Mouse (Mus musculus): Measurements from ENCODE around the gene Tex14. TPM values are rescaled to one million over a fixed set of nuclear protein-coding genes. Genes with fewer than 3 reads are reported as not detected.

Gene Tex14
- polyA plus RNA-seq, 1 experiment = 0.48 TPM

DNA sequence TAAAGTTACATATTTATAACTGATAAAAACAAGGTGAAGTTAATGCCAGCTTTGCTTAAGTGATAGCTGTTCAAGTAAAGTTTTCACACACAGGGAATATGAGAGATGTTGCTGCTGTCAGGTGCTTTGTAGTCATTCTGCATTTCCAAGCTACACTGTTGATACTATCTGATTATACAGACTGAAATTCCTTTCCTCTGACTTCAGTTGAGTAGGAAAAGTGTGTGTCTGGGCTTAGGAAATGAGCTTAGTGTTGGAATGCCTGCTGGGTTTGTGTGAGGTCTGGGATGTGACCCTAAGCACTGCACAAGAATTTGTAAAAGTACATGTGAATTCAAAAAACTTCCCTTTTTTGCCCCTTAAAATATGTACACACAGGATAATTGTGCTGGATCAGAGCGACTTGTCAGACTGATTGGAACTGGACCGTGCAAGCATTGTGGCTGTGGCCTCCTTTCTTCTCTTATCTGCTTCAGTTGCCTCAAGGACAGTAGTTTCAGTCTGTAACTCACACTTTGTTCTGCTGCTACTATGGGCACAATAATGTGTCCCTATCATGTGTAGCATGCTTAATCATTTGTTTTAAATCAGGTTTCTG lies 150.3 kb downstream of the Tex14 start:
- TF ChIP-seq POLR2A (IDR thresholded peaks at IDR 0.05; ENCODE audit: extremely low read depth, insufficient read depth, low read length) (no peak), CTCF (IDR thresholded peaks at IDR 0.05; ENCODE audit: extremely low read depth, insufficient read depth, low read length) (no peak)
- H3K27ac ChIP-seq (ENCODE audit: insufficient read depth, low read length) = no peak overlapping the region
- H3K4me3 ChIP-seq (ENCODE audit: insufficient read depth, low read length) = no peak overlapping the region
- H3K4me1 ChIP-seq (ENCODE audit: control insufficient read depth, insufficient read depth, low read length) = peaks cover 4% of the 10 kb centered on the region

DNA sequence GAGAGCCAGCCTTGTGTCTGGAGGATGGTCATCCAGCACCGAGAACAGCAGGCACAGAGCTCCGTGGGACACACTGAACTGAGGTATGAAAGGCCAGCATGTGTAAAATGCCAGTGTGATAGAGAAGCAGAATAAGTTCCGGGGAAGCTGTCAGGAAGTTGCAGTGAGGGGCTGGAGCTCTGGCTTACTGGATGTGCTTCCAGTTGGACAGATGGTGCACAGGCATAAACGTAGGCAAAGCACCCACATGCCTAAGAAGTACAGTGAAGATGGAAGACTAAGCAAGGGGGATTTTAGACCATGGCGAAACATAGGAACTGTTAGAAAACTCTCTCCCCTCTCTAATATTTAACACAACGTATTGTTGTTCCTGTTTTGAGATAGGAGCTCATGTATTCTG lies 156.3 kb downstream of the Tex14 start:
- Histone ChIP-seq H3K4me3 (ENCODE audit: insufficient read depth, low read length) (no peak overlapping the region), H3K4me1 (ENCODE audit: control insufficient read depth, insufficient read depth, low read length) (no peaks in the 10 kb centered on the region), H3K27ac (ENCODE audit: insufficient read depth, low read length) (no peak overlapping the region)
- no peak for TF ChIP-seq CTCF (IDR thresholded peaks at IDR 0.05; ENCODE audit: extremely low read depth, insufficient read depth, low read length)
- TF ChIP-seq POLR2A (IDR thresholded peaks at IDR 0.05; ENCODE audit: extremely low read depth, insufficient read depth, low read length) = no peak

DNA sequence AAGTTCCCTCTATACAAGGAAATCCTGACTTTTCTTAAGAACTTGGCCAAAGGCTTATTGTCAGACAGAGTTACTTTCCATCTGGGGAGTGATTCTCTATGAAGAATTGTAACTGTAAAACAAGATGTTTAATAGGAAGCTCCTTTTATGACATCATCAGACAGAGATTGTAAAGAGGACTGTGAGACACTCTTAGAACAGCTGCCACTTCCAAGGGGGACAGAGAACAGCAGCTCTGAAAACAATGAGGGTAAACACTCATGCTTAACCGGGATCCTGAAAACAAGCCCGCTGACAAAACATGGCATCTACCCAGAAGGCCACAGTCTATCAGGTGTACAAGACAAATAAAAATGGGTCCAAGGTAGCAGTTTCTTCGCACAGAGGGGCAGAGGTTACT lies 161.6 kb downstream of the Tex14 start, which contains the start of gene Gm11492:
Gm11492 (plus strand) TSS at position 153 of the 400 bp plus-strand sequence.
- Histone ChIP-seq H3K4me1 (ENCODE audit: control insufficient read depth, insufficient read depth, low read length) (peaks cover 3% of the 10 kb centered on the region; the same call in 1 of the 2 replicates), H3K27ac (ENCODE audit: insufficient read depth, low read length) (no peak within 1 kb of the TSS), H3K4me3 (ENCODE audit: insufficient read depth, low read length) (no peak within 1 kb of the TSS)
- TF ChIP-seq POLR2A (IDR thresholded peaks at IDR 0.05; ENCODE audit: extremely low read depth, insufficient read depth, low read length) (no peak), CTCF (IDR thresholded peaks at IDR 0.05; ENCODE audit: extremely low read depth, insufficient read depth, low read length) (no peak)

GRCm38 (mm10) chr11:87568255-87568953 lies 163.5 kb downstream of the Tex14 start, which contains the start of gene Sept4:
TSS of gene Sept4 (plus strand) at chr11:87568903.
- no peak for TF ChIP-seq CTCF (IDR thresholded peaks at IDR 0.05; ENCODE audit: extremely low read depth, insufficient read depth, low read length)
- no peak for TF ChIP-seq POLR2A (IDR thresholded peaks at IDR 0.05; ENCODE audit: extremely low read depth, insufficient read depth, low read length)
- Histone ChIP-seq H3K4me1 (ENCODE audit: control insufficient read depth, insufficient read depth, low read length) (peaks cover 4% of the 10 kb centered on the region; the same call in 1 of the 2 replicates), H3K4me3 (ENCODE audit: insufficient read depth, low read length) (peak within 1 kb of the TSS; percentile 14; the same call in 1 of the 2 replicates), H3K27ac (ENCODE audit: insufficient read depth, low read length) (no peak within 1 kb of the TSS)

- H3K4me1 ChIP-seq (ENCODE audit: control insufficient read depth, insufficient read depth, low read length) = peaks cover 4% of the 10 kb centered on the region; the same call in 1 of the 2 replicates
- no peak overlapping the region for H3K27ac ChIP-seq (ENCODE audit: insufficient read depth, low read length)
- H3K4me3 ChIP-seq (ENCODE audit: insufficient read depth, low read length) = no peak overlapping the region
- TF ChIP-seq POLR2A (IDR thresholded peaks at IDR 0.05; ENCODE audit: extremely low read depth, insufficient read depth, low read length) = no peak
Observed at GRCm38 (mm10) chr11:87570743-87571142, 165.9 kb downstream of the Tex14 start.

DNA sequence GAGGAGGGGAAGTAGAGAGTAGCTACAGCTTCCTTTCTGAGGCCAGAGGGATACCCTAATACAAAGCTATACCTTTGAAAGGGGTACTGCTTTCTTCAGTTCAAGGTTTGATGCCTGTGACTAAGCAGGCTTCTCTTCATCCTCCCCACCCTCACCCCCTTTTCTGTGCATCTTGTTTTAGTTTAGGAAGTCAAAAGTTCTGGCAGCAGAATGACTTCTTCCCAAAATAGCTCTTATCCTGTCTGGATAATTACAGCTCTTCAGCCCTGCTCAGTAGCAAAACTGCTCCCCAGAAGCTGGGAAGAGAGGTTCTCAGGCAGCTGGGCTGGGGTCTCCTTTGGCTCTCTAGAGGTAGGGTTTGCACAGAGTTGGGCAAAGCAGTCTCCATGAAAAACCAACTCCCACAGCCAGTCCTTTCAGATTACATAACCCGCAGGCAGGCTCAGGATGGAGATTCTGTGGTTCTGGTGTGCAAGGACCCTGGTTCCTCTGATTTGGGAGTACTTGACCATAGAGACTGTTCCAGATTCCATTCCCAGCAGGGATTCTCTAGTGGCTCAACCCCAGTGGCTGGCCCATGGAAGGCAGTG lies 166.6 kb downstream of the Tex14 start:
- Histone ChIP-seq H3K4me3 (ENCODE audit: insufficient read depth, low read length) (no peak overlapping the region), H3K27ac (ENCODE audit: insufficient read depth, low read length) (0 out of 2 replicates have a peak overlapping the region, but pooled peaks have one; percentile 17), H3K4me1 (ENCODE audit: control insufficient read depth, insufficient read depth, low read length) (peaks cover 4% of the 10 kb centered on the region; the same call in 1 of the 2 replicates)
- TF ChIP-seq POLR2A (IDR thresholded peaks at IDR 0.05; ENCODE audit: extremely low read depth, insufficient read depth, low read length) (no peak), CTCF (IDR thresholded peaks at IDR 0.05; ENCODE audit: extremely low read depth, insufficient read depth, low read length) (no peak)

DNA sequence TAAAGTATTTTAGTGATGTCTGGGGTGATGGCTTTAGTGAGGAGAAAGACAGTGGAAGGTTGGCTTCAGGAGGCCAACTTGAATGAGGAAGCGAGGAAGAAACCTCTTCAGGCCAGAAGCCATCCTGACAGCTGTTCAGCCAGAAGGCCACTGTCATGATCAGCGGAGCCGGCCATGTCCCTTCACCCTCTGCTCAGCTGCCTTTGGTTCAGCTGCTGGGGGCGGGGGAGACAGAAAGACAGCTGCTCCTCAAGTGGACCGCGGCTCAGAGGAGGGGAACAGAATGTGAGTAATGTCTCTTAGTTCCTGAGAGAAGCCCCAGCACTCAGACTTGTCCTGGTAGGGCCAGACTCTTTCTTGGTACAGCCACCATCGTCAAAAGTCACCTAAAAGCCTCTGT lies 168.9 kb downstream of the Tex14 start:
- no peak overlapping the region for H3K27ac ChIP-seq (ENCODE audit: insufficient read depth, low read length)
- peaks cover 8% of the 10 kb centered on the region for H3K4me1 ChIP-seq (ENCODE audit: control insufficient read depth, insufficient read depth, low read length)
- no peak overlapping the region for H3K4me3 ChIP-seq (ENCODE audit: insufficient read depth, low read length)
- no peak for TF ChIP-seq POLR2A (IDR thresholded peaks at IDR 0.05; ENCODE audit: extremely low read depth, insufficient read depth, low read length)
- no peak for TF ChIP-seq CTCF (IDR thresholded peaks at IDR 0.05; ENCODE audit: extremely low read depth, insufficient read depth, low read length)

DNA sequence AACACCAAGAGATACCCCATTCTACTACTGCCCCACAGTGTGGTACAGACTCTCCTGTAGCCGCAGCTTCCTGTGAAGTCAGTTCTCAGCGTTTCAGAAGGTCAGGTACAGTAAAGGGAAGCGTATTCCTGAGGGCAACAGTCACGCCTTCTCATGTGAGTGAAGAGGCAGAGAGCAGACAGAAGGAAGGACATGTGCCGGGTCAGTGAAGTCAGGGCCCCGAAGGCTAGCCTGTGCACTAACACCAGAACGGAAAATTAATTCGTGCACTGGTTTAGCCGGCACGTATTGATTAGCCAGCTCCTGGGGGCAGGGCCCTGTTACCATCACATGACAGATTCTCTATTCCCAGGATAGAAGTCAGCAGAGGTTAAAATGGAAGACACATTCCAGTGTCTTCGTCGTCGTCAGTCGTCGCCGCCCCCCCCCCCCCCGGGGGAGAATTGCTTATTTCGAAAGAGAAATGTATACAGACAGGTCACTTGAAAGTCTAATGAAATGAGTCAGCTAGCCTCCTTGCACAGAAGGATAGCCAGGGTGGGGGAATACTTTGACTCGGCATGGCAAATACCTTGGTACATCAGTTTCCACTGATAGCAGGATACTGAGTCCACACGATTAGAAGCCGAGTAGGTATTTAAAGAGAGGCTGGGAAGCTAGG lies 169.8 kb downstream of the Tex14 start:
- TF ChIP-seq POLR2A (IDR thresholded peaks at IDR 0.05; ENCODE audit: extremely low read depth, insufficient read depth, low read length) (no peak), CTCF (IDR thresholded peaks at IDR 0.05; ENCODE audit: extremely low read depth, insufficient read depth, low read length) (no peak)
- peaks cover 8% of the 10 kb centered on the region for H3K4me1 ChIP-seq (ENCODE audit: control insufficient read depth, insufficient read depth, low read length)
- no peak overlapping the region for H3K27ac ChIP-seq (ENCODE audit: insufficient read depth, low read length)
- H3K4me3 ChIP-seq (ENCODE audit: insufficient read depth, low read length) = no peak overlapping the region

DNA sequence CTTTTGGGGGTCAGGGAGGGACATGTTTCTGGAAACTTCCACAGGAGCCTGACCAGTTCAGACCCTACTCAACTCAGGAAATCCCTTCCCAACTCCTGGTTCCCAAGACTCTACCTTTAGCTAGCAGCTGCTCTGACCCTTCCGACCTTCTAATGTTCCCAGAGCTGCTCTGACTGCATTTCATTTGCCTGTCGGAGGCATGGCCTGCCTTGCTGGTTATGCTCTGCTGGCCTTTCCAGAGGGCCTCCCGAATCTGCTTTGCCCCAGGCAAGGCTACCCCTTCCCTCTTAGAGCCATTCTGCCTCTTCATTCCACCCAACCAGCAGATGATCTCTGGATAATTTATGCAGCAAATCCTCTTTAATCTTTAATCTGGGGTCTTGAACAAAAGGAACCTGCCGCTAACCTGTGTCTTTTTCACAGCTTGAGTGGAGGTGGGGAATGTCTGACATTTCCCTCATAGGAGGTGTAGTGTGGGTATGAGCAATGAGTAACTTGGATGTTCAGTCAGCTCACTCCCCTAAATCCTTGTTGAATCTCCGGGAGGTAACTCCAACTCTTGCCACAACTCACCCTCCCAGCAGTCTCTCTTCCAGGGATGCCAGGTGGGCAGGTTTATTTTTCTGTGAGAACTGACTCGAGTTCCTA lies 172.9 kb downstream of the Tex14 start:
- TF ChIP-seq POLR2A (IDR thresholded peaks at IDR 0.05; ENCODE audit: extremely low read depth, insufficient read depth, low read length) = no peak
- TF ChIP-seq CTCF (IDR thresholded peaks at IDR 0.05; ENCODE audit: extremely low read depth, insufficient read depth, low read length) = no peak
- H3K4me1 ChIP-seq (ENCODE audit: control insufficient read depth, insufficient read depth, low read length) = peaks cover 4% of the 10 kb centered on the region
- H3K27ac ChIP-seq (ENCODE audit: insufficient read depth, low read length) = peak overlapping the region; percentile 48
- H3K4me3 ChIP-seq (ENCODE audit: insufficient read depth, low read length) = peak overlapping the region; percentile 78

Measured in cortical plate, adult 2 months (tissue).